Mouse (Mus musculus): Measurements from ENCODE around the gene Ccr10.

DNA sequence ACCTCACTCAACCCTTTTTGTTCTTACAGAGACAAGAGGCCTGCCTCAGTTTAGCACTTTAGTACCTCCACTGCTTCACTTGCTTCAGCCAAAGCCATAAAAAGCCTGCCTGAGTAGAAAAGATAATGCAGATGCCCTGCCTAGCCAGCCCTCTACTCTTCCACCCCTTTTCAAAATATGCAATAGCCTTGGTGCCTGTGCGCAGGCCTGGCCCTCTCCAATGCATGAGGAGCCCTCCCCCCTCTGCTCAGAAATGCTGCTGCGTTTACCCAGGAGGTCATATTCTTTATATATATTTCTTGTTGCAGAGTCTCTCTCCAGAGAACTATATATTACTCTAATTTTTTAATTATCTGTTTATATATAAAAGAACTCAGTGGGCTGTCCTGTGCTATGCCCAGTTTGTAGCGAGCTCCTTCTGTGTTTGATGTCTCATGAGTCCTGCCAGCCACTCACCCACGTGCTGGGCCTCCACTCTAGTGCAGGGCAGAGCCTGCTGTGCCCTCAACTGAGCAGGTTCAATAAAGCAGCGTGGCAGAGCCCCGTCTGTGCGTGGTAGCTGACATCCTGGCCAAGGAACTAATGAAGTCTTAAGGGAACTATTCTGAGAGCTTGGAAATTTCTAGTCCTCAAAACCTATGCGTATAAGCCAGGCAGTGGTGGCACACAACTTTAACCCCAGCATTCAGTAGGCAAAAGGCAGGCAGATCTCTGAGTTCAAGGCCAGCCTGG lies 15.1 kb upstream of the Ccr10 start:
- TF ChIP-seq CTCF (IDR thresholded peaks at IDR 0.05) = no peak
- TF ChIP-seq POLR2A (IDR thresholded peaks at IDR 0.05; ENCODE audit: insufficient read depth, low read depth, low read length) = no peak
- no peak for TF ChIP-seq EP300 (IDR thresholded peaks at IDR 0.05; ENCODE audit: insufficient read depth, low read depth, low read length)

Measured in heart, adult 2 months (tissue).